Mouse (Mus musculus) small intestine, adult 2 months (tissue): ENCODE data around the gene Fam198a. TPM values are rescaled to one million over a fixed set of nuclear protein-coding genes. Genes with fewer than 3 reads are reported as not detected.
"Not testable (repeated sequence)": the region's sequence is repeated elsewhere in the genome, so short reads cannot be mapped to it uniquely, and the experiment has no call there.

Experiments
- H3K27ac ChIP-seq: fragments of 200-500 bp; 2 replicates; pipeline ENCODE4 v1.5.1; 2012; ENCODE audit warnings: low read depth, low read length, control low read depth, inconsistent platforms; ENCODE audit not compliant: insufficient read depth
- H3K27me3 ChIP-seq: fragments of 200-500 bp; 2 replicates; pipeline ENCODE4 v1.6.1; 2012; ENCODE audit warnings: mild to moderate bottlenecking, moderate library complexity, low read length, inconsistent platforms; ENCODE audit not compliant: control insufficient read depth, insufficient read depth
- H3K36me3 ChIP-seq: fragments of 200-500 bp; 2 replicates; pipeline ENCODE4 v1.6.1; 2012; ENCODE audit warnings: mild to moderate bottlenecking, low read length, control low read depth, inconsistent platforms; ENCODE audit not compliant: control insufficient read depth, insufficient read depth
- H3K4me1 ChIP-seq: fragments of 200-500 bp; 2 replicates; pipeline ENCODE4 v1.6.1; 2012; ENCODE audit warnings: low read length, inconsistent platforms, mixed read lengths; ENCODE audit not compliant: control insufficient read depth, insufficient read depth, insufficient read length
- H3K4me3 ChIP-seq: fragments of 200-500 bp; 2 replicates; pipeline ENCODE4 v1.5.1; 2012; ENCODE audit warnings: low read depth, mild to moderate bottlenecking, control low read depth, inconsistent platforms, low read length, moderate library complexity
- CTCF ChIP-seq: fragments of 200-500 bp; IDR thresholded peaks from 2 replicates; pipeline ENCODE4 v1.5.1; 2012; ENCODE audit warnings: low read depth, mild to moderate bottlenecking, control low read depth, inconsistent platforms, low read length, moderate library complexity, mixed read lengths; ENCODE audit not compliant: insufficient replicate concordance, insufficient read length; ENCODE audit errors: extremely low read depth
- POLR2A ChIP-seq: fragments of 200-500 bp; IDR thresholded peaks from 2 replicates; pipeline ENCODE4 v1.6.1; 2012; ENCODE audit warnings: low read depth, mild to moderate bottlenecking, control low read depth, inconsistent platforms, low read length, moderate library complexity
- WGBS: fragments of 180-500 bp; shearing (Covaris S2); methylation state at CpG from one replicate; pipeline ENCODE4 v1.1.7; 2018; 5-methylcytosine and 5-hydroxymethylcytosine counted together
- polyA plus RNA-seq: library from polyadenylated mRNA; depleted of rRNA; stranded (reverse); fragments of >200 nt; gene quantifications from 2 replicates; pipeline ENCODE4 v1.2.3, GENCODE M21; 2012

The Fam198a gene
- polyA plus RNA-seq, 1 experiment, result 0.24 TPM

GRCm38 (mm10) chr9:122012816-122013215 lies 62.0 kb downstream of the Fam198a start:
- no peaks in the 10 kb centered on the region for H3K27me3 ChIP-seq

GRCm38 (mm10) chr9:122013629-122014028 lies 62.8 kb downstream of the Fam198a start:
- WGBS, result 50% methylated on average over 4 of the region's 4 CpGs
- H3K27ac ChIP-seq, result no peak overlapping the region
- no peak overlapping the region for H3K4me3 ChIP-seq
- no peaks in the 10 kb centered on the region for H3K4me1 ChIP-seq
- TF ChIP-seq CTCF (no peak), POLR2A (no peak)
- no peaks in the 10 kb centered on the region for H3K27me3 ChIP-seq
- H3K36me3 ChIP-seq, result no peaks in the 10 kb centered on the region

More at GRCm38 (mm10) chr9:122012816-122013215, 62.0 kb downstream of the Fam198a start:
- Histone ChIP-seq H3K27ac (no peak overlapping the region), H3K36me3 (no peaks in the 10 kb centered on the region), H3K4me3 (no peak overlapping the region), H3K4me1 (no peaks in the 10 kb centered on the region)
- TF ChIP-seq POLR2A (no peak), CTCF (no peak)
- WGBS, result 78% methylated on average over 2 of the region's 2 CpGs

- Histone ChIP-seq H3K4me3 (no peak overlapping the region), H3K4me1 (no peaks in the 10 kb centered on the region), H3K36me3 (no peaks in the 10 kb centered on the region), H3K27me3 (no peaks in the 10 kb centered on the region), H3K27ac (no peak overlapping the region)
- TF ChIP-seq POLR2A (no peak), CTCF (peak; percentile 99; the same call in 1 of the 2 replicates)
- 5% methylated on average over 10 of the region's 10 CpGs for WGBS
Observed at GRCm38 (mm10) chr9:122014241-122014667, 63.5 kb downstream of the Fam198a start.

- no peak overlapping the region for H3K27ac ChIP-seq
- peaks cover under 1% of the 10 kb centered on the region; the same call in 1 of the 2 replicates for H3K4me1 ChIP-seq
- H3K36me3 ChIP-seq, result no peaks in the 10 kb centered on the region
- TF ChIP-seq CTCF, result no peak
- no peak for TF ChIP-seq POLR2A
- WGBS, result 88% methylated on average over 5 of the region's 5 CpGs
- H3K4me3 ChIP-seq, result no peak overlapping the region
- H3K27me3 ChIP-seq, result no peaks in the 10 kb centered on the region
Observed at GRCm38 (mm10) chr9:122018079-122018478, 67.3 kb downstream of the Fam198a start.

GRCm38 (mm10) chr9:122018782-122019395 lies 68.1 kb downstream of the Fam198a start:
- H3K4me3 ChIP-seq, result no peak overlapping the region
- 10% methylated on average over 8 of the region's 8 CpGs for WGBS
- no peak overlapping the region for H3K27ac ChIP-seq
- peaks cover 5% of the 10 kb centered on the region; the same call in 1 of the 2 replicates for H3K4me1 ChIP-seq
- H3K27me3 ChIP-seq, result no peaks in the 10 kb centered on the region
- no peaks in the 10 kb centered on the region for H3K36me3 ChIP-seq
- TF ChIP-seq CTCF (no peak), POLR2A (no peak)

GRCm38 (mm10) chr9:122020321-122020720 lies 69.5 kb downstream of the Fam198a start:
- no peak overlapping the region for H3K4me3 ChIP-seq
- H3K27ac ChIP-seq, result no peak overlapping the region
- H3K27me3 ChIP-seq, result no peaks in the 10 kb centered on the region
- H3K36me3 ChIP-seq, result no peaks in the 10 kb centered on the region
- TF ChIP-seq POLR2A (no peak), CTCF (no peak)
- WGBS, result 91% methylated on average over 4 of the region's 4 CpGs
- peaks cover 5% of the 10 kb centered on the region; the same call in 1 of the 2 replicates for H3K4me1 ChIP-seq

- not testable (repeated sequence) for H3K4me3 ChIP-seq, H3K27ac ChIP-seq, H3K4me1 ChIP-seq, H3K36me3 ChIP-seq, H3K27me3 ChIP-seq
- WGBS, result 94% methylated on average over 4 of the region's 4 CpGs
Observed at GRCm38 (mm10) chr9:122021171-122021570, 70.4 kb downstream of the Fam198a start.

- no peak for TF ChIP-seq POLR2A
- no peak for TF ChIP-seq CTCF
- 80% methylated on average over 5 of the region's 5 CpGs for WGBS
- Histone ChIP-seq H3K27me3 (no peaks in the 10 kb centered on the region), H3K27ac (no peak overlapping the region), H3K36me3 (no peaks in the 10 kb centered on the region), H3K4me1 (peaks cover 5% of the 10 kb centered on the region; the same call in 1 of the 2 replicates), H3K4me3 (no peak overlapping the region)
Observed at GRCm38 (mm10) chr9:122021581-122021980, 70.8 kb downstream of the Fam198a start.
